Mouse (Mus musculus): ENCODE results near the gene Tcp11l2. TPM values are rescaled to one million over a fixed set of nuclear protein-coding genes. Genes with fewer than 3 reads are reported as not detected.

Gene Tcp11l2
- polyA plus RNA-seq, 1 experiment from 2014 or later, result 21.6 TPM

DNA sequence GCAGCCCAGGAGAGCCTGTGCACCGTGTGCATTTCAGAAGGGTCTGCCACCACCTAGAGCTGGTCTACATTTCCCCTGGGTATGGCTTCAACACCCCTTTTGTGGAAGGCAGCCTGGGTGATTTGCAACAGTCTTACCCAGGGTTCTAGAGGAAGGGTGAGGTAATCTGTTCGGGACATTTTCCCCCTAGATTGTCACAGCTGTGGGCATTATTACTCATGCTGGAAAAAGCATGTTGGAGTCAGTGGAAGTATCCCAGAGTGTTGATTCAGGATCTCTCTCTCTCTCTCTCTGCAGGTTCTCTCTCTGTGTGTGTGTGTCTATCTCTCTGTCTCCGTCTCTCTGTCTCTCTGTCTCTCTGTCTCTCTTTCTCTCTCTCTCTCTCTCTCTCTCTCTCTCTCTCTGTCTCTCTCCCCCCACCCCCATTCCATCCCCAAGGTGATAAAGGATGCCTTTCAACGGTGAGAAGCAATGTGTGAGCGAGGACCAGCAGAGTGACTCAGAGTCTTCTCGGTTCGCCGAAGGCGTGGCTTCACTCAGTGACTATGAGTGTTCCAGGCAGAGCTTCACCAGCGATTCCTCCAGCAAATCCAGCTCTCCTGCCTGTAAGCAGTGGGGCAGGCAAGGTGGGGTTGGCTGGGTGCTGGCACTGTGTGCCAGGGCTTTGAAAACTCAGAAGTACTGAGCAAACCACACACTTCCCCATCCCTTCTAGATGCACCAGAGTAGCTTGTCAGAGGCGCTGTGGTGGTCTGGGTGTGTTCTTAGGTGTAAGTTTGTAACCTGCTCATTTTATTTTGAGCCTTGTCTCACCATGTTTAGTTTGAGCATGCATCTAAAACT, 8.2 kb downstream of the Tcp11l2 start:
- H3K27me3 ChIP-seq, result no peaks in the 10 kb centered on the region
- no peak for ATAC-seq (ENCODE audit: low FRiP score, low read depth)
- WGBS, result 64% methylated on average over 11 of the region's 11 CpGs

DNA sequence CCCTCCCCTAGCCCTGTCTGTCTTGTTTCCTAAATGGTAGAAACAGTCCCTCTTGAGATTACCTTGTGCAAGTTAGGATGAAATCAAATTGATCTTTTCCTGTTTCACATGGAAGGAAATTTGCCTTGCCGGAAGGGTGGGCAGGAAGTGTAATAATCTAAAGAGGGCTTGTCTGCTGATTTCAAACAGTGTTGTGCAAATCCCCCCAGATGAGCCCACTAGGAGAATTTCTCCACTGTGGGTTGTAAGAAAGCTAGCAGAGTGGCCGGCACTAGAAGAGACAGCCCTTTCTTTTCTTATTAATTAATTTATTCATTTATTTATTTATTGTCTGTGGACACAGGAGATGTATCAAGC, 8.8 kb downstream of the Tcp11l2 start:
- H3K4me3 ChIP-seq, result no peak overlapping the region
- H3K36me3 ChIP-seq, result no peaks in the 10 kb centered on the region
- H3K27ac ChIP-seq, result no peak overlapping the region
- no peak overlapping the region for H3K4me2 ChIP-seq (replicated peaks)
- 0 out of 2 replicates have a peak, but pooled peaks cover 3% of the 10 kb centered on the region for H3K4me1 ChIP-seq
- no peaks in the 10 kb centered on the region for H3K9me3 ChIP-seq
- ATAC-seq (ENCODE audit: low FRiP score, low read depth), result no peak
- no peaks in the 10 kb centered on the region for H3K27me3 ChIP-seq
- no peak overlapping the region for H3K9ac ChIP-seq
- 67% methylated on average over 2 of the region's 2 CpGs for WGBS

More for the DNA sequence above, 8.2 kb downstream of the Tcp11l2 start:
- no peaks in the 10 kb centered on the region for H3K36me3 ChIP-seq
- H3K9ac ChIP-seq, result no peak overlapping the region
- H3K4me1 ChIP-seq, result 0 out of 2 replicates have a peak, but pooled peaks cover 3% of the 10 kb centered on the region
- H3K4me2 ChIP-seq (replicated peaks), result no peak overlapping the region
- H3K27ac ChIP-seq, result no peak overlapping the region
- no peaks in the 10 kb centered on the region for H3K9me3 ChIP-seq
- no peak overlapping the region for H3K4me3 ChIP-seq

DNA sequence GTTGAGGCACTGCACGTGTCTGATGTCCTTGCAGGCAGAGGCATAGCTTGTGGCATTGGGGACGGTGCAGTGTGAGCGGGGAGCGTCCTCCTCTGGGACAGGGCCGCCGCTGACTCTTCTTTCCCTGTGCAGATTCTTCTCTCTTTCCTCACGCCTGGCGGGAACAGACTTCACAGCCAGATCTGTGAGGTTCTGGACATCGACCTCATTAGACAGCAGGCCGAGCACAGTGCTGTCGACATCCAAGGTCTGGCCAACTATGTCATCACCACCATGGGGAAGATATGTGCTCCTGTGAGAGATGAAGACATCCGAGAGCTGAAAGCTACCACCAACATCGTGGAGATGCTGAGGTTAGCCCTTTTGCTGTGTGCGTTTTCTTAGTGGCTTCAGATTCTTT, 14.5 kb downstream of the Tcp11l2 start:
- H3K36me3 ChIP-seq, result peaks cover 14% of the 10 kb centered on the region

DNA sequence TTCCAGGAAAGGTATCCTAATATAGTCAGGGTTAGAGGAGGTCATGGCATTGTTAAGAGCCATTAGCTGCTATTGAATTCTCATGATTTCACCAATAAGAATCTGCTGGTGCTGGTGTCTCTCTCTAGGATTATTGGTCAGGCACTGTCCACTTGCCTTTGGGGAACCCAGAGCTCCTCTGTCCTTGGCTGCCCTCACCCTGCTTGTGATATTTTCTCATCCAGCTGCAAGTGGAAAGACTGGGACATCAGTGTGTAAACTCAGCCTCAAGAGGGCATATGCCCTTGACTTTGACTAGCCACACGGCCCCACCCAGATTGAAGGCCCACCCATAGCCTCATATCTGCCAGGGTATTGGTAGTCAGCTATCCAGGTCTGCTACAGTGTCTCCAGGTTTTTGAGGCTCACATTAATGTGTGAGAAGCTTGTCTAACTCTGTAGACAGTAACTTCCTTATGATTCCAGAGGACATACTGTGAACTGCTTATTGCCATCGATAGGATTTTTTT, 15.3 kb downstream of the Tcp11l2 start:
- no peak overlapping the region for H3K4me3 ChIP-seq
- H3K9ac ChIP-seq, result no peak overlapping the region
- H3K4me2 ChIP-seq (replicated peaks), result no peak overlapping the region
- H3K27me3 ChIP-seq, result no peaks in the 10 kb centered on the region
- no peaks in the 10 kb centered on the region for H3K4me1 ChIP-seq
- no peak overlapping the region for H3K27ac ChIP-seq
- no peak for ATAC-seq (ENCODE audit: low FRiP score, low read depth)
- 91% methylated on average over 2 of the region's 2 CpGs for WGBS
- H3K9me3 ChIP-seq, result no peaks in the 10 kb centered on the region
- peaks cover 14% of the 10 kb centered on the region for H3K36me3 ChIP-seq

More for the DNA sequence above, 14.5 kb downstream of the Tcp11l2 start:
- 88% methylated on average over 14 of the region's 14 CpGs for WGBS
- Histone ChIP-seq H3K27me3 (no peaks in the 10 kb centered on the region), H3K4me2 (replicated peaks) (no peak overlapping the region), H3K9me3 (no peaks in the 10 kb centered on the region), H3K27ac (no peak overlapping the region), H3K4me3 (no peak overlapping the region), H3K4me1 (no peaks in the 10 kb centered on the region), H3K9ac (no peak overlapping the region)
- ATAC-seq (ENCODE audit: low FRiP score, low read depth), result no peak

DNA sequence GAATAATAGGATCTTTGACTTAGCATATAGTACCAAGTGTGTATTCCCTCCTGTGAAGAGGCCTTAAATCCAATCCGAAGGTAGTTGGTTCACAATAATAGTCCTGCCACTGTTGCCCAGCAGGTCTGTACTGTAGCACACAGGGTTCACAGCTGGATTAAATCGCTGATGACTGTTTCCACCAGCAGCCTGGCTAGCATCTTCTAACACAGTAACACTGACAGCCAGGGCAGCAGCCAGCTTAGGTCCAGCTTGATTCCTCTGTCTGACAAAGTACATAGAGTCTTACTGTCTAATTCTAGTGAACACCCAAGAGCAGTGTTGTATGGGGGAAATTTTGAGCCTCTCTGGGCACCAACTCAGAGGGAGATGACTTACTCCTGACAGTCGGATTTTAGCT, 16.3 kb downstream of the Tcp11l2 start:
- Histone ChIP-seq H3K27ac (no peak overlapping the region), H3K27me3 (no peaks in the 10 kb centered on the region), H3K4me3 (no peak overlapping the region), H3K36me3 (peaks cover 14% of the 10 kb centered on the region), H3K4me2 (replicated peaks) (no peak overlapping the region), H3K4me1 (no peaks in the 10 kb centered on the region), H3K9me3 (no peaks in the 10 kb centered on the region), H3K9ac (no peak overlapping the region)
- 51% methylated on average over 3 of the region's 3 CpGs for whole genome bisulfite sequencing
- no peak for ATAC-seq (ENCODE audit: low FRiP score, low read depth)

DNA sequence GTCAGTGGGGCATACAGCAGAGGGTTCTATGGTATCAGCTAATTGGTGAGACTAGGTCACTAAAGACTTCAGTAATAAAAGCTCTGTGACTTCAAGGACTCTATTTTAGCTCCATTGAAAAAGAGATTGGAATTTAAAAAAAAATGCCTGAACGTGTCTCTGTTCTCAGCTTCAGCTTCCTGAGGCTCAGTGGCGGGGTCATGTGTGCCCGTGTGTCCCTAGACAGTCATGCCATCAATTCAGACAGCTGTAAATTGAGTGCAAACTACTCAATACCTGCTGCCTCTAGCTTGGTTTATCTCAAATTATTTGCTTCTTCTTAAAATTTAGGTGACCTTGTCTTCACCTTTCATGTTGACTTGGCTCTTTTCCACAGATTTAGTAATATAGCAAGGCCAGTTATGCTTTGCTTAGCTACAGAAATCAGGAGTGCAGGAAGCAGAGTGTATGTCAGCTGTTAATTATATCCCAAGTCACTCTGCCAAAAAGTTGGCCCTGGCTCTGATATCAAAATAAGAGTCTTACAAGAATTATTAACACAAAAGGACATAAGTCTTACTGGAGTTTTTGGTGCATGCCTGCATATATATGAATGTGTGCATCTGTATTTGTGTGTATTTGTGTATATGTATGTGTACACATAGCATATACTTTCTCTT, 20.8 kb downstream of the Tcp11l2 start:
- no peak overlapping the region for H3K4me2 ChIP-seq (replicated peaks)
- no peaks in the 10 kb centered on the region for H3K4me1 ChIP-seq
- WGBS, result 56% methylated on average over 3 of the region's 3 CpGs
- no peaks in the 10 kb centered on the region for H3K9me3 ChIP-seq
- H3K9ac ChIP-seq, result no peak overlapping the region
- H3K36me3 ChIP-seq, result 0 out of 2 replicates have a peak, but pooled peaks cover 2% of the 10 kb centered on the region
- ATAC-seq (ENCODE audit: low FRiP score, low read depth), result no peak
- no peak overlapping the region for H3K4me3 ChIP-seq
- no peak overlapping the region for H3K27ac ChIP-seq
- no peaks in the 10 kb centered on the region for H3K27me3 ChIP-seq

DNA sequence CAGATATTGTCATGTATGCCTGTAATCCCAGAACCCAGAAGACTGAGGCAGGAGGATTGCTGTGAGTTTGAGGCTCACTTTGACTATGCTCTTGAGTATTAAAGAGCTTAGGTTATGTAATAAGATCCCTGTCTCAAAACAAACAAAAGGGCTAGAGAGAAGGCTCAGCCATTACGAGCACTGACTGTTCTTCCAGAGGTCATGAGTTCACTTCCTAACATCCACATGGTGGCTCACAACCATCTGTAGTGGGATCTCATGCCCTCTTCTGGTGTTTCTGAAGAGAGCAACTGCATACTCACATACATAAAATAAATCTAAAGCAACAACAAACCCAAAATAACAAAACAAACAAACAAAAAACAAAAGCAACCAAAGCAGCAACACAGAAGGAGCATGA, 21.7 kb downstream of the Tcp11l2 start:
- ATAC-seq (ENCODE audit: low FRiP score, low read depth), result no peak
- WGBS, result 25% methylated on average over 1 of the region's 1 CpGs

DNA sequence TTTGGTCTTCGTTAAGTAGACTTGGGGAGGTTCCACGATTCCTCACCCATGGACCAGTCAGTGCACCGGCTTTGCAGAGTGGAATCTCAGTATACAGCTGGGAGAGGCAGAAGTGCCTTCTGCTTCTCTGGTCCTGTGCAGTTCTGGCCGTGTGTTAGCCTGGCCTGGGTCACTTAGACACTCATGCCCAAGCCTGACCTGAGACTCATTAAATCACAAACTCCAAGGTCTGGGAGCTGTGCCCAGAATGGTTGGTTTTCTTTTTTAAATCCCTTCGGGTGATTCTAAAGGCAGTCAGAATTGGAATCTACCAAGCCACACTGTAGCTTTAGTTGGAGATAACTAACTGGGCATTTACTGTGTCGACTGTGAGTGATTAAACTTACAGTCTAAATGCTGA, 23.7 kb downstream of the Tcp11l2 start:
- H3K27me3 ChIP-seq, result no peaks in the 10 kb centered on the region
- whole genome bisulfite sequencing, result 82% methylated on average over 6 of the region's 6 CpGs
- ATAC-seq (ENCODE audit: low FRiP score, low read depth), result no peak
- H3K36me3 ChIP-seq, result peaks cover 8% of the 10 kb centered on the region; the same call in 1 of the 2 replicates
- H3K4me1 ChIP-seq, result no peaks in the 10 kb centered on the region
- H3K9ac ChIP-seq, result no peak overlapping the region
- no peaks in the 10 kb centered on the region for H3K9me3 ChIP-seq
- no peak overlapping the region for H3K4me2 ChIP-seq (replicated peaks)
- no peak overlapping the region for H3K4me3 ChIP-seq
- H3K27ac ChIP-seq, result no peak overlapping the region

More for the DNA sequence above, 21.7 kb downstream of the Tcp11l2 start:
- peaks cover 6% of the 10 kb centered on the region; the same call in 1 of the 2 replicates for H3K36me3 ChIP-seq
- no peak overlapping the region for H3K9ac ChIP-seq
- H3K4me1 ChIP-seq, result no peaks in the 10 kb centered on the region
- no peaks in the 10 kb centered on the region for H3K9me3 ChIP-seq
- H3K4me3 ChIP-seq, result no peak overlapping the region
- no peak overlapping the region for H3K4me2 ChIP-seq (replicated peaks)
- H3K27ac ChIP-seq, result no peak overlapping the region
- H3K27me3 ChIP-seq, result no peaks in the 10 kb centered on the region

DNA sequence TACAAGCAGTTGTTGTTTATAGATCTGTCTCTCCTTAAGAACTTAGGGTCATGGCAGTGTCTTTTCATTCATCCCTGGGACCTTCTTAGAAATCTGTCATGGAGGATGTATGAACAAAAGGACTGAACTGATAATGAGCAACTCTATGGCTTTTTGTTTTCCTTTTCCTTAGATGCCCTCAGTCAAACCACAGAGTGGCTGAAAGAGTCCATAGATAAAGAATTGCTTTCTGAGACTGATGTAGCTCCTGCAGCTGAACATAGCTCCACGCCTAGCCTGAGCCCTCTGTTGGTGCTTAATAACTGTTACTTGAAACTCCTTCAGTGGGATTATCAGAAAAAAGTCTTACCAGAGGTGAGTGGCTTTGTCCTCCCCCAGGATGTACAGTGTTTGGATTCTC, 27.9 kb downstream of the Tcp11l2 start:
- no peaks in the 10 kb centered on the region for H3K4me1 ChIP-seq
- no peak overlapping the region for H3K4me2 ChIP-seq (replicated peaks)
- no peak overlapping the region for H3K4me3 ChIP-seq
- ATAC-seq (ENCODE audit: low FRiP score, low read depth), result no peak
- H3K9ac ChIP-seq, result no peak overlapping the region
- peaks cover 21% of the 10 kb centered on the region for H3K36me3 ChIP-seq
- H3K27ac ChIP-seq, result no peak overlapping the region
- 74% methylated on average over 1 of the region's 1 CpGs for WGBS
- no peaks in the 10 kb centered on the region for H3K27me3 ChIP-seq
- H3K9me3 ChIP-seq, result no peaks in the 10 kb centered on the region

DNA sequence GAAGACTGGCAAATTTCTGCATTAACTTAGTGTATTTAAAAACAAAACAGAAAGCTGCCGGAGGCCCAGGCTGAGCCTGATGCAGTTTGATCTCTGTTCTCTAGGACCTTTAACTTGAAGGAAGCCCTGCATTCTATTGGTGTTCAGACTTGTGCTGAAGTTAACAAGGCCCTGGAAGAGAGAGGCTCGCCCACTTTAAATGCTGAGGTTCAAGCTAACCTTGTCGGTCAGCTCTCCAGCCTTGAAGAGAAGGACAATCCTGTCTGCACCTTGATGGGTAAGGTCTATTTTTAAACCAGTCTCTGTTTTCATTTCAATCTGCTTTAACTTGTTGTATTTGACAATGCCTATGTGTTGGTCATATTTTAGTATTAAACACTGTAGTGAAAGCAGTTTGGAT, 31.9 kb downstream of the Tcp11l2 start:
- no peak overlapping the region for H3K4me3 ChIP-seq
- ATAC-seq (ENCODE audit: low FRiP score, low read depth), result no peak
- 81% methylated on average over 3 of the region's 3 CpGs for WGBS
- no peak overlapping the region for H3K4me2 ChIP-seq (replicated peaks)
- H3K27me3 ChIP-seq, result no peaks in the 10 kb centered on the region
- H3K4me1 ChIP-seq, result peaks cover 7% of the 10 kb centered on the region; the same call in 1 of the 2 replicates
- H3K27ac ChIP-seq, result no peak overlapping the region
- peaks cover 18% of the 10 kb centered on the region for H3K36me3 ChIP-seq
- H3K9ac ChIP-seq, result no peak overlapping the region
- no peaks in the 10 kb centered on the region for H3K9me3 ChIP-seq

DNA sequence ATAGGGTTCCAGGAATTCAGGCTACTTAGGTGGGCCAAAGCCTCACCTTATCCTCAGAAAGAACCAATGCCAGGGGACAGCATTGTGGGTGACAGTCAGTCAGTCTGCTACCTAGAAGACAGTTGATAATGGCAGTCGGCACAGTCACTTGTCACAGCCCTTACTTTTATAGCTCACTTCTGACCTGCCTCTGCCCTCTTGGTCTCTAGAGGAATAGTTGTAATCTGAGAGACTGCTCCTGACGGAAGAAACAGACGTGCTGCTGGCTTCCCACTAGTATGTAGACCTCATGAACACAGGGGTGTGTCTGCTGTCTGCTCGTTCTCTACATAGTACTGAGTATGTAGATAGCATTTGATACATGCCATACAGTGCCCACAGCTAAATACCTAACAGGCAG, 33.9 kb downstream of the Tcp11l2 start:
- no peak overlapping the region for H3K27ac ChIP-seq
- no peak overlapping the region for H3K4me2 ChIP-seq (replicated peaks)
- no peak overlapping the region for H3K9ac ChIP-seq
- no peak for ATAC-seq (ENCODE audit: low FRiP score, low read depth)
- H3K9me3 ChIP-seq, result no peaks in the 10 kb centered on the region
- H3K4me1 ChIP-seq, result peaks cover 7% of the 10 kb centered on the region; the same call in 1 of the 2 replicates
- no peaks in the 10 kb centered on the region for H3K27me3 ChIP-seq
- H3K4me3 ChIP-seq, result no peak overlapping the region
- 23% methylated on average over 4 of the region's 4 CpGs for WGBS
- peaks cover 11% of the 10 kb centered on the region for H3K36me3 ChIP-seq

DNA sequence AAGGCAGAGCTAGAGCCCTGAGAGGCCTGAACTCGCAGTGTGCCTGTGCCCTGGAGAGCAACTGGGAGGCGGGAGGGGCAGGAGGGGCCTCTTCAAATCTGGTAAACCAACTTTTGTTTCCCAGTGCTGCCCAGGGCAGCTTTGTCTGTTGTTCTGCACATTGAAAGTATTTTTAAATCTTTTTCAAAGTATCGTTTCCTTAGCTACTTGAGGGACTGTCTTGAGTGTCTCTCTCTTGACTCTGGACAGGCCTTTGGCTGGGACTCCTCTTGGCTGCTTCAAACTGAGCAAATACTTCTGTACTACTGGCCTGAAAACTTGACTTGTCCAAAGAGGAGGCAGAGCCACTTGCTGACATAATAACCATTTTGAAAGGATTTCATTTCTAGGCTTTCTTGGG, 34.4 kb downstream of the Tcp11l2 start:
- ATAC-seq (ENCODE audit: low FRiP score, low read depth), result no peak
- 70% methylated on average over 3 of the region's 3 CpGs for WGBS
- H3K27ac ChIP-seq, result no peak overlapping the region
- H3K36me3 ChIP-seq, result peaks cover 7% of the 10 kb centered on the region
- no peaks in the 10 kb centered on the region for H3K9me3 ChIP-seq
- H3K4me2 ChIP-seq (replicated peaks), result no peak overlapping the region
- no peaks in the 10 kb centered on the region for H3K27me3 ChIP-seq
- H3K4me1 ChIP-seq, result peaks cover 7% of the 10 kb centered on the region; the same call in 1 of the 2 replicates
- H3K9ac ChIP-seq, result no peak overlapping the region
- H3K4me3 ChIP-seq, result no peak overlapping the region
